Mouse (Mus musculus) brain, embryonic 14.5 days (tissue): ENCODE measurements at regions not wholly inside any gene's neighbourhood (a gene's known extent, or its start where the extent isn't known, plus 50 kb on each side); places are given as distances from the start of the nearest gene placed in this dataset.
"Not testable (repeated sequence)": the region's sequence is repeated elsewhere in the genome, so short reads cannot be mapped to it uniquely, and the experiment has no call there.

Experiments used
- DNase-seq: peaks from one replicate; pipeline ENCODE4 v3.0.0-alpha.2; 2011; ENCODE audit warnings: low read depth
- CTCF ChIP-seq: fragments of 200-500 bp; IDR thresholded peaks from 2 replicates; pipeline ENCODE4 v1.5.1; 2012; ENCODE audit warnings: inconsistent platforms, mild to moderate bottlenecking, moderate library complexity, borderline replicate concordance; ENCODE audit not compliant: insufficient read depth, insufficient read length; ENCODE audit errors: extremely low read depth
- POLR2A ChIP-seq: fragments of 200-500 bp; IDR thresholded peaks from 2 replicates; pipeline ENCODE4 v1.6.1; 2012; ENCODE audit warnings: mild to moderate bottlenecking, inconsistent platforms, borderline replicate concordance; ENCODE audit not compliant: poor library complexity, insufficient read depth, insufficient read length, severe bottlenecking; ENCODE audit errors: extremely low read depth

GRCm38 (mm10) chr17:85859926-85860707 lies 172.0 kb upstream of the Six2 start:
- TF ChIP-seq POLR2A: no peak
- no peak for TF ChIP-seq CTCF
- DNase-seq: no peak

DNA sequence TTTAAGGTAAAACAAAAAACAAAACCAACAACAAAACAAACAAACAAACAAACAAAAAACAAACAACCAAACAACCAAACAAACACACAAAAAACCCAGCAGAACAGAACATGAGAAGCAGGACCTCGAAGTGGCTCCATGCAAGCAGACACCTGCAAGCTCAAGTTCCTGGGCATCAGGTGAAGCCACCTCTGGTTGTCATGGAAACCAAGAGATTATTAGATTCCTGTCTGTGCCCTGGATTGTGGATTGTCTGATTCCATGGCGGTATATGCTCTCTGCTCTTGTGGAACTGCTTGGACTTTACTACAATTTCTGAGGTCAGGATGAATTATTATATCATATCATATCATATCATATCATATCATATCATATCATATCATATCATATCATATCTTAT lies 170.4 kb upstream of the Six2 start:
- TF ChIP-seq POLR2A (no peak), CTCF (no peak)
- DNase-seq: peak; percentile 42

DNA sequence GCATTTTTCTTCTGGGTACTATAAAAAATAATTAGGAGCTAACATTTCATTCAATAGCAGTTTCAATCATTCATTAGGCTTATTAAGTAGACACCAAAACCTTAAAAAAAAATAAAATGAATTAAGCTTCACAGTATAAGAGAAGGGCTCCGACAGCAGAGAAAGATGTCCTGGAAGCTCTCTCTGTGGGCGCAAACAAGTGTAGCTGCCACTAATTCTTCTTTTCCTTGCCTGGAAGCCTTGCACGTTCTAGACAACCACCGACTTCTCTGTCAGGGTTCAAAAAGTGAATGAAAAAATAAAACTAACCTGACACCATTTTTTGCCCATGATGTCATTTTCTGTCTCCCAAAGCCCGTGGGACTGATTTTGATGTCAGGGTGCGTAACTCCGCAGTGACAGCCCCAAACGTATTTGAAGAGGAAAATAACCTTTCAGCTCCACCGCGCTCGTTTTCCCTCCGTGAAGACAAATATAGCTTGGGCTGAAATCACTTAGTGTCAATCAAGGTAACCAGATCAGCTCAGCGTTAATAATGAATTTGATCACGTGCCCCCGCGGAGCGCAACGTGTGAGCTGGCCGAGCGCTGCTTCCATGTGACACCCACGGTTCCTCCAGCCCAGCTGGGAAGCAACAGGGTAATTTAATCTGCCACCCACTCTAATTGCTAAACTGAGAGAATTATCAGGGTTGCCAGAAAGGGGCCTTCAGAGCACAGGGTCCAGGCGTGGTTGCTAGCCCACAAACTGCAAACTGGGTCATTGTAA lies 169.8 kb upstream of the Six2 start:
- DNase-seq: peak; percentile 90

GRCm38 (mm10) chr17:85856894-85857293 lies 168.8 kb upstream of the Six2 start:
- not testable (repeated sequence) for DNase-seq

More for the DNA sequence above, 169.8 kb upstream of the Six2 start:
- TF ChIP-seq CTCF (no peak), POLR2A (no peak)

- TF ChIP-seq POLR2A: no peak
- no peak for TF ChIP-seq CTCF
- DNase-seq: no peak
Measured at GRCm38 (mm10) chr17:85853156-85853555, 165.1 kb upstream of the Six2 start.

GRCm38 (mm10) chr17:85848526-85848925 lies 160.5 kb upstream of the Six2 start:
- TF ChIP-seq CTCF (no peak), POLR2A (no peak)
- no peak for DNase-seq

DNA sequence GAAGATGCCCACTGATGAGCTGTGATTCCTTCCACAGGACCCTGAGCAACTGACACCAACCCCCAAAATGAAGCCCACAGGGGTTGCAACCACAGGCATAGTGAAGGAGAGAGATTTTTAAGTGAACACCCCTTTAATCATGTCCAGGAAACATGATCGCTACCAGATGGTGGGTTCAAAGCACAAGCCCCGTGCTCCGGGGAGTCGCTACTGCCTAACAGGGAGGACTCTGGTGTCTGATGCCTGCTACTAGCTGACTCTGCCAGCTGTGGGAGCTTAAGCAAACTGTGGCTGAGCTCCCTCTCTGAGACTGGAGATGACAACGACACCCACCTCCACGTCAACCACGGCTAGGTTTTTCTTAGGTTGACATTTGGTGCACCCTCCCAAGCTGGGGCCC lies 159.7 kb upstream of the Six2 start:
- TF ChIP-seq CTCF (no peak), POLR2A (no peak)
- DNase-seq: no peak

GRCm38 (mm10) chr17:85845059-85845458 lies 157.0 kb upstream of the Six2 start:
- no peak for DNase-seq
- TF ChIP-seq POLR2A (no peak), CTCF (no peak)

- TF ChIP-seq CTCF (no peak), POLR2A (no peak)
- no peak for DNase-seq
Measured at GRCm38 (mm10) chr17:85844486-85844885, 156.4 kb upstream of the Six2 start.

GRCm38 (mm10) chr17:85823036-85823435 lies 135.0 kb upstream of the Six2 start:
- no peak for TF ChIP-seq CTCF
- no peak for TF ChIP-seq POLR2A
- peak; percentile 51 for DNase-seq

DNA sequence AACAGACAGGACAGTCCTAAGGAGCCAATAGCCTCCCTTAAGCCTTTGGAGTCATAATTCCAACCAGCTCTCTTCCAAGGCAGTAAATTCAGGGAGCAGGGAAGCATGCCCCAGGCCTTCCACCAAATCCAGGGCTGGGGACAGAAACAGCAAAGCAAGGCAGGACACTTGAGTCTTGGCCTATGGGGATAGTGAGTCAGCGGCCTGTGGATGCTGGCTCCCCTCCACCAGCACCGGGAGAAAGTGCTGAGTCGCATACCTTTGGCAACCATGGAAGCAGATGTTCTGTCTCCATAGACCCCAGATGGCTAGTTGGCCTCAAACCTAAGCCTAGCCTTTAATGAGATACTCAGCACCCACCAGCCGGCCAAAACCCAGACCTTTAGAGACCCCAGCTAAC lies 133.8 kb upstream of the Six2 start:
- TF ChIP-seq CTCF: no peak
- no peak for TF ChIP-seq POLR2A
- DNase-seq: no peak
